Mouse (Mus musculus) kidney, adult 2 months (tissue): ENCODE data around the gene Stx17. TPM values are rescaled to one million over a fixed set of nuclear protein-coding genes. Genes with fewer than 3 reads are reported as not detected.

ENCODE experiments used
- DNase-seq: peaks from one replicate; pipeline ENCODE4 v3.0.0; 2021
- H3K27ac ChIP-seq: fragments of 200-500 bp; 2 replicates; pipeline ENCODE4 v1.5.1; 2012; ENCODE audit warnings: low read depth, low read length, control low read depth, inconsistent platforms; ENCODE audit not compliant: insufficient read depth
- H3K27me3 ChIP-seq: fragments of 200-500 bp; replicated peaks from 2 replicates; pipeline ENCODE4 v1.6.1; 2012; ENCODE audit warnings: mild to moderate bottlenecking, moderate library complexity, low read length, inconsistent platforms; ENCODE audit not compliant: control insufficient read depth, insufficient read depth
- H3K36me3 ChIP-seq: fragments of 200-500 bp; 2 replicates; pipeline ENCODE4 v1.6.1; 2012; ENCODE audit warnings: mild to moderate bottlenecking, moderate library complexity, low read length, inconsistent platforms; ENCODE audit not compliant: control insufficient read depth, insufficient read depth
- H3K4me1 ChIP-seq: fragments of 200-500 bp; 2 replicates; pipeline ENCODE4 v1.6.1; 2011; ENCODE audit warnings: low read length; ENCODE audit not compliant: control insufficient read depth, insufficient read depth
- H3K4me3 ChIP-seq: fragments of 200-500 bp; 2 replicates; pipeline ENCODE4 v1.5.1; 2011; ENCODE audit warnings: mild to moderate bottlenecking, low read depth, low read length, control low read depth; ENCODE audit not compliant: insufficient read depth
- CTCF ChIP-seq: fragments of 200-500 bp; conservative IDR thresholded peaks from 2 replicates; pipeline ENCODE4 v1.5.1; 2011; ENCODE audit warnings: low read depth, mild to moderate bottlenecking, control low read depth, low read length, moderate library complexity, mixed read lengths; ENCODE audit not compliant: insufficient read depth, insufficient read length
- POLR2A ChIP-seq: fragments of 200-500 bp; IDR thresholded peaks from one replicate; pipeline ENCODE4 v1.6.1; 2011; ENCODE audit warnings: low read depth, low read length, control low read depth
- WGBS: fragments of 180-500 bp; shearing (Covaris S2); methylation state at CpG from one replicate; pipeline ENCODE4 v1.1.7; 2018; 5-methylcytosine and 5-hydroxymethylcytosine counted together
- polyA plus RNA-seq: library from polyadenylated mRNA; depleted of rRNA; stranded (reverse); fragments of >200 nt; gene quantifications from 2 replicates; pipeline ENCODE4 v1.2.3, GENCODE M21; 2012

Stx17 gene
- polyA plus RNA-seq, 1 experiment = 6.1 TPM

GRCm38 (mm10) chr4:48160386-48160785 lies 35.7 kb downstream of the Stx17 start:
- H3K27ac ChIP-seq = no peak overlapping the region
- 78% methylated on average over 4 of the region's 4 CpGs for WGBS
- no peak for DNase-seq
- no peak for TF ChIP-seq POLR2A
- TF ChIP-seq CTCF = no peak
- no peak overlapping the region for H3K4me3 ChIP-seq
- H3K4me1 ChIP-seq = no peaks in the 10 kb centered on the region
- no peaks in the 10 kb centered on the region for H3K27me3 ChIP-seq
- no peaks in the 10 kb centered on the region; the same call in 1 of the 2 replicates for H3K36me3 ChIP-seq

GRCm38 (mm10) chr4:48163851-48164250 lies 39.1 kb downstream of the Stx17 start:
- 78% methylated on average over 5 of the region's 5 CpGs for WGBS

DNA sequence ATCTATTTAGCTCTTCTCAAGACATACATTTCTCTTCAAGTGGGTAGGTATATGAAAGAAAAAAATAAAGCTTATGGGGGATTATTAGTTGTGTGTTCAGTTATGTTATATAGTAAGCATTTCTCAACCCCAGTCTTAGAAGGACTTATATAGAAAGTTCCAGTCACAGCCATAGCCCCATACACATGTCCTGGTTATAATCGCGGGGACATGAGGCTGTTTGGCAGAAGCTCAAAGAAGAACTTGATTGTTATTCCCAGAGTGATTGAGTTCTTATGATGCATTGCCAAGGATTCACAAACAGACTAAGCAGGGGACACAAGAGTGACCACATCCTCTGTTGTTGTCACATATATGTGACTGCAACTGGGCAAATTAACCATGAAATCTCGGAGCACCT lies 51.0 kb downstream of the Stx17 start:
- H3K36me3 ChIP-seq = no peaks in the 10 kb centered on the region
- TF ChIP-seq POLR2A = no peak
- no peak for TF ChIP-seq CTCF
- H3K27ac ChIP-seq = no peak overlapping the region
- 90% methylated on average over 3 of the region's 3 CpGs for WGBS
- H3K4me1 ChIP-seq = no peaks in the 10 kb centered on the region
- no peak overlapping the region for H3K4me3 ChIP-seq
- no peak for DNase-seq
- H3K27me3 ChIP-seq = no peaks in the 10 kb centered on the region

More at GRCm38 (mm10) chr4:48163851-48164250, 39.1 kb downstream of the Stx17 start:
- DNase-seq = no peak
- TF ChIP-seq POLR2A (no peak), CTCF (no peak)
- Histone ChIP-seq H3K4me3 (no peak overlapping the region), H3K36me3 (no peaks in the 10 kb centered on the region; the same call in 1 of the 2 replicates), H3K27me3 (no peaks in the 10 kb centered on the region), H3K27ac (no peak overlapping the region), H3K4me1 (no peaks in the 10 kb centered on the region)

DNA sequence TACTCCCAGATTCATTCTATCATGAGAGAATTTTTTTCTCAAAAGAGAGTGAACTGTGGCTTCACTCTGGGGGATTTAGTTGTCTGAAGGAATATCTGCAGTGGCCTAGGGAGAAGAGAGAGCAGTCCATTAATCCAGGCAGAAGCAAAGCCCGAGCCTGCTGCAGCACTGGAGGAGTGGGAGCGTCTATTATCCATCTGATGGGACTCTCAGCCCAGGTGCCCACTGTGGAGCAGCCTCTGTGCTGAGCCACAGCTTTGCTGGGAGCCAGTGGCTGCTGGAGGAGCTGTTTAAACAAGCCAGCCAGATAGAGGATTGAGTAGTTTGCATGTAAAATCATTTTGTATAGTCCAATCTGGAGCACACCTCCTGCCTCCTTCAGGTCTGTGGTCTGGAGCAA lies 56.2 kb downstream of the Stx17 start:
- WGBS = 65% methylated on average over 2 of the region's 2 CpGs
- H3K4me1 ChIP-seq = no peaks in the 10 kb centered on the region
- no peaks in the 10 kb centered on the region for H3K27me3 ChIP-seq
- no peak overlapping the region for H3K4me3 ChIP-seq
- H3K36me3 ChIP-seq = no peaks in the 10 kb centered on the region; the same call in 1 of the 2 replicates
- no peak for TF ChIP-seq CTCF
- no peak for TF ChIP-seq POLR2A
- no peak overlapping the region for H3K27ac ChIP-seq
- DNase-seq = no peak

DNA sequence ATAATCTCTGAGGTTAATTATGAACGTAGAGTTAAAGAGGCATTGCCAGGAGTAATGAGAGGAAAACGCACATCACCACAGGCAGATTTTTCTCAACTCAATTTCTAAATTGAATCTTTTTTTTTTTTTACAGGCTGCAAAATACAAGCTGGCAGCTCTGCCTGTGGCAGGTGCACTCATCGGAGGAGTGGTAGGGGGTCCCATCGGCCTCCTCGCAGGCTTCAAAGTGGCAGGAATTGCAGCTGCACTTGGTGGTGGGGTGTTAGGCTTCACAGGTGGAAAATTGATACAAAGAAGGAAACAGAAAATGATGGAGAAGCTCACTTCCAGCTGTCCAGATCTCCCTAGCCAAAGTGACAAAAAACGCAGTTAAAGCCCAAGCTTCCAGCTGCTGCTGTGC lies 56.7 kb downstream of the Stx17 start:
- Histone ChIP-seq H3K27me3 (no peaks in the 10 kb centered on the region), H3K27ac (no peak overlapping the region), H3K4me3 (no peak overlapping the region), H3K4me1 (no peaks in the 10 kb centered on the region), H3K36me3 (no peaks in the 10 kb centered on the region; the same call in 1 of the 2 replicates)
- TF ChIP-seq POLR2A (no peak), CTCF (no peak)
- WGBS = 80% methylated on average over 6 of the region's 6 CpGs
- DNase-seq = no peak

DNA sequence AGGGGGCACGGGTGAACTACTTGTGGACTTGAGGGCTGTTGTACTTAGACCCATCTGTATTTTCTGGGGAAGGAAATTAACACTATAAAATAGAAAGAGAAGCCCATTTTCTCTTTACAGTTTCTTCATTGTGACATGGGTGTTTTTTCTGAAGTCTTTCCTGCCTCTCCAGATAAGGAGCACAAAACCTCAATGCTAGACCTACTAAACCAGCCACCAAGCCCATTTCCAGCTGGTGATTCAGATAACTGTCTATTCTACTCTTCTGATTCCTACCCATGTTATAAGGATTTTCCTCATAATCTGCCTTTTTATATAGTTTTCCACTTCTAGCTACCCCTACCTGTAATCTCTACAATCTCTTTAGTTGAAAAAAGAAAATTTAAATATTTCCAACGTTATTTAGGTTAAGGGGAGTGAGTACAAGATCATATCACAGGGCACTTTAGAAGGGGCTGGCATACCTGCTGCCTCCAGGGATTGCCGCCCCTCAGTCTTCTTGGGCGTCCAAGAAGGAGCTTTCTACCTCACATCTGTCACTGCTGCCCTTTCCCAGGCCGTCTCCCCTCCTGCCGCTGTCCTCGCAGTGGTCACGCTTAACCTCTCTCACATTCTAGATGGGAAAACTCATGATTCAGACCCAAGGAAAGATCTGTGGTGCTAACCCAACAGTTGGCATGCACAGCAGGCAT lies 57.5 kb downstream of the Stx17 start:
- whole genome bisulfite sequencing = 89% methylated on average over 8 of the region's 8 CpGs
- TF ChIP-seq POLR2A (no peak), CTCF (no peak)
- DNase-seq = no peak

GRCm38 (mm10) chr4:48197925-48198324 lies 73.2 kb downstream of the Stx17 start:
- Histone ChIP-seq H3K4me3 (no peak overlapping the region), H3K4me1 (no peaks in the 10 kb centered on the region), H3K27me3 (no peaks in the 10 kb centered on the region), H3K27ac (no peak overlapping the region), H3K36me3 (peaks cover 3% of the 10 kb centered on the region; the same call in 1 of the 2 replicates)
- DNase-seq = no peak
- 87% methylated on average over 3 of the region's 3 CpGs for WGBS
- TF ChIP-seq CTCF = no peak
- no peak for TF ChIP-seq POLR2A

More for the DNA sequence above, 57.5 kb downstream of the Stx17 start:
- Histone ChIP-seq H3K4me3 (no peak overlapping the region), H3K27ac (no peak overlapping the region), H3K4me1 (no peaks in the 10 kb centered on the region), H3K27me3 (no peaks in the 10 kb centered on the region), H3K36me3 (no peaks in the 10 kb centered on the region; the same call in 1 of the 2 replicates)

DNA sequence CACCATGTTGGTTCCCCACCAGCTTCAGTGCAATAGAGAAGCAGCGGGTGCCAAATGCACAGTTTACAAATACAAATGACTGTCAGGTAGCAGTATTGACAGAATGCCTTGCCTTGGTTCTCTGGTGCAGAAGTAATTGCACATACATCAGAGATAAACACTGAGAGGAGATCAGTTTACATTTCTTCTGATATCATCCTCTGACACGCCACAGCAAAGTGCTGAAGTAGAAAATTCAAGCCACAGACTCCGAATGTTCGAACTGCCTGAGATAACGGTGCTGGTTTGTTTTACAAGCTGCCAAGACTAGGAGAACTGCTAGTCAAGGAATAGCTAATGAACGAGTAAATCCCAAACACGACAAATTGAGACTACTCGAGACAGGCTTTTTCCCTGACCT lies 73.7 kb downstream of the Stx17 start:
- peaks cover 3% of the 10 kb centered on the region; the same call in 1 of the 2 replicates for H3K36me3 ChIP-seq
- no peak for TF ChIP-seq POLR2A
- no peak for TF ChIP-seq CTCF
- no peak overlapping the region for H3K27ac ChIP-seq
- no peak for DNase-seq
- H3K4me3 ChIP-seq = no peak overlapping the region
- WGBS = 83% methylated on average over 8 of the region's 8 CpGs
- H3K27me3 ChIP-seq = no peaks in the 10 kb centered on the region
- no peaks in the 10 kb centered on the region for H3K4me1 ChIP-seq
